Mouse (Mus musculus) bone marrow, adult 2 months (tissue): ENCODE measurements at regions not wholly inside any gene's neighbourhood (a gene's known extent, or its start where the extent isn't known, plus 50 kb on each side); places are given as distances from the start of the nearest gene placed in this dataset.

Experiments
- H3K27ac ChIP-seq: fragments of 200-500 bp; 2 replicates; pipeline ENCODE4 v1.5.1; 2012; ENCODE audit warnings: low read depth, mild to moderate bottlenecking, control low read depth, inconsistent platforms, low read length; ENCODE audit not compliant: control insufficient read depth, poor library complexity, insufficient read depth
- H3K4me1 ChIP-seq: fragments of 200-500 bp; 2 replicates; pipeline ENCODE4 v1.6.1; 2011; ENCODE audit warnings: low read length; ENCODE audit not compliant: control insufficient read depth, insufficient read depth
- H3K4me3 ChIP-seq: fragments of 200-500 bp; replicated peaks from 2 replicates; pipeline ENCODE3; 2011; ENCODE audit warnings: mild to moderate bottlenecking, low read depth, low read length, control low read depth; ENCODE audit not compliant: control insufficient read depth
- CTCF ChIP-seq: fragments of 200-500 bp; IDR thresholded peaks from 2 replicates; pipeline ENCODE4 v1.5.1; 2011; ENCODE audit warnings: low read length, control low read depth; ENCODE audit not compliant: control insufficient read depth, insufficient read depth
- POLR2A ChIP-seq: fragments of 200-500 bp; IDR thresholded peaks from 2 replicates; pipeline ENCODE4 v1.6.1; 2011; ENCODE audit warnings: low read depth, mild to moderate bottlenecking, control low read depth, low read length, borderline replicate concordance; ENCODE audit not compliant: control insufficient read depth
- WGBS: fragments of 180-500 bp; shearing (Covaris S2); methylation state at CpG from one replicate; pipeline ENCODE4 v1.1.7; 2018; 5-methylcytosine and 5-hydroxymethylcytosine counted together

GRCm38 (mm10) chr11:57913801-57914560 lies 81.4 kb upstream of the Hand1 start:
- H3K27ac ChIP-seq = no peak overlapping the region
- peaks cover 2% of the 10 kb centered on the region for H3K4me1 ChIP-seq
- H3K4me3 ChIP-seq = no peak overlapping the region
- TF ChIP-seq CTCF = no peak
- no peak for TF ChIP-seq POLR2A
- 66% methylated on average over 3 of the region's 3 CpGs for WGBS

GRCm38 (mm10) chr11:57913020-57913699 lies 80.5 kb upstream of the Hand1 start:
- TF ChIP-seq POLR2A = no peak
- TF ChIP-seq CTCF = no peak
- no peak overlapping the region for H3K27ac ChIP-seq
- no peak overlapping the region for H3K4me3 ChIP-seq
- 13% methylated on average over 14 of the region's 14 CpGs for WGBS
- H3K4me1 ChIP-seq = peaks cover 2% of the 10 kb centered on the region

- H3K27ac ChIP-seq = no peak overlapping the region
- 4% methylated on average over 10 of the region's 10 CpGs for WGBS
- no peak overlapping the region for H3K4me3 ChIP-seq
- no peak for TF ChIP-seq POLR2A
- no peak for TF ChIP-seq CTCF
- H3K4me1 ChIP-seq = peaks cover 2% of the 10 kb centered on the region
Measured at GRCm38 (mm10) chr11:57911698-57912283, 79.2 kb upstream of the Hand1 start.

GRCm38 (mm10) chr11:57904216-57904615 lies 71.6 kb upstream of the Hand1 start:
- TF ChIP-seq POLR2A = no peak
- no peak for TF ChIP-seq CTCF
- no peak overlapping the region for H3K27ac ChIP-seq
- H3K4me1 ChIP-seq = no peaks in the 10 kb centered on the region
- no peak overlapping the region for H3K4me3 ChIP-seq
- 83% methylated on average over 9 of the region's 9 CpGs for WGBS

- no peak for TF ChIP-seq CTCF
- no peak for TF ChIP-seq POLR2A
- Histone ChIP-seq H3K27ac (no peak overlapping the region), H3K4me1 (peaks cover 2% of the 10 kb centered on the region), H3K4me3 (no peak overlapping the region)
- WGBS = 4% methylated on average over 4 of the region's 4 CpGs
Measured at GRCm38 (mm10) chr11:57899335-57899734, 66.7 kb upstream of the Hand1 start.

- TF ChIP-seq POLR2A (no peak), CTCF (no peak)
- peaks cover 2% of the 10 kb centered on the region for H3K4me1 ChIP-seq
- WGBS = 0% methylated on average over 1 of the region's 1 CpGs
- H3K4me3 ChIP-seq = no peak overlapping the region
- no peak overlapping the region for H3K27ac ChIP-seq
Measured at GRCm38 (mm10) chr11:57895497-57895896, 62.9 kb upstream of the Hand1 start.

- TF ChIP-seq POLR2A (no peak), CTCF (no peak)
Measured at GRCm38 (mm10) chr11:57882736-57883635, 50.4 kb upstream of the Hand1 start.

More at GRCm38 (mm10) chr11:57882736-57883635, 50.4 kb upstream of the Hand1 start:
- H3K4me3 ChIP-seq = no peak overlapping the region
- no peak overlapping the region for H3K27ac ChIP-seq
- H3K4me1 ChIP-seq = no peaks in the 10 kb centered on the region; the same call in 1 of the 2 replicates
- 76% methylated on average over 15 of the region's 15 CpGs for WGBS
